Mouse (Mus musculus): ENCODE data around the gene Cage1. TPM values are rescaled to one million over a fixed set of nuclear protein-coding genes. Genes with fewer than 3 reads are reported as not detected.

Gene Cage1
- polyA plus RNA-seq, 1 experiment from 2014 or later = 1.0 TPM

DNA sequence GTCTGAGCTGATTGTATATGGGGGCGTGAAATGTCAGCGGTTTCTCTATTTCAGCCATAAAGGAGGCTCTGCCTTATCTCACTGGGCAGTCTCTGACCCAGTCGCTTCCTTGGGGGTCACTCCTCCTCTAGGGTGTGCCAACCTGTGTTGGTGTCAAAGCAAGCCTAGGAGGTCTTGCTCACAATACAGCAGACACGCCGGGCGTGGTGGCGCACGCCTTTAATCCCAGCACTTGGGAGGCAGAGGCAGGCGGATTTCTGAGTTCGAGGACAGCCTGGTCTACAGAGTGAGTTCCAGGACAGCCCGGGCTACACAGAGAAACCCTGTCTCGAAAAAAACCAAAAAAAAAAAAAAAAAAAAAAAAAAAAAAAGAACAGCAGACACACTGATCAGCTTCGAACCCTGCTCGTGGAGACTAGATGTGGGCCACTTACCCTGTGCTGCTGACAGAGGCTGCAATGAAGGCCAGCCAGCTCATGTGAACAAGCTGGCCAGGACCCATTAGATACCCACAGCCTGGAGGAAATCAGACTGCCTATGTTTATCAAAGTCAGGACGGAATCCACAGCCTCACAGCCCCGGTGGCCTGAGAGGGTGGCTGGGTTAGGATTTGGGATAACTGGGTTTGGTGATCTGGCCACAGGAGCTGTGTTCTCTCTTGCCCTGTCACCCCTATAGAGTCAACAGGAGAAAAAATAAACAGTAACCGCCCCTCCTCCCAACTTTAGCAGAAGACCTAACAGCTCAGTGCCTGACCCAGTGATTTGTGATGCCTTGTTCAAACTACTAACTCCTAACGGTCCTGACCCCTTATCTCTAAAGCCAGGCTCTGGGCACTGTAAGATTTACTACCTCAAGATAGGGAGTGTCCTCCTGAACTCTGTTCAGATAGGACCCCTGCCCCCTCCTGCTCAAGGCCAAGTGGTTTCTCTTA is 36.8 kb upstream of the Cage1 start:
- Histone ChIP-seq H3K27me3 (ENCODE audit: control insufficient read depth, insufficient read depth, low read length) (no peaks in the 10 kb centered on the region), H3K4me2 (replicated peaks; ENCODE audit: low read depth, low read length) (no peak overlapping the region), H3K4me1 (replicated peaks; ENCODE audit: control insufficient read depth, insufficient read depth, low read length) (no peaks in the 10 kb centered on the region), H3K9ac (ENCODE audit: low read depth, low read length) (no peak overlapping the region), H3K27ac (ENCODE audit: low read depth, low read length) (no peak overlapping the region), H3K36me3 (ENCODE audit: control insufficient read depth, insufficient read depth, low read length) (no peaks in the 10 kb centered on the region), H3K9me3 (ENCODE audit: control insufficient read depth, low read length) (no peaks in the 10 kb centered on the region), H3K4me3 (ENCODE audit: low read depth, low read length) (no peak overlapping the region)
- no peak for DNase-seq (ENCODE audit: low spot score)
- WGBS = 88% methylated on average over 17 of the region's 18 CpGs
- ATAC-seq (ENCODE audit: low FRiP score) = no peak

DNA sequence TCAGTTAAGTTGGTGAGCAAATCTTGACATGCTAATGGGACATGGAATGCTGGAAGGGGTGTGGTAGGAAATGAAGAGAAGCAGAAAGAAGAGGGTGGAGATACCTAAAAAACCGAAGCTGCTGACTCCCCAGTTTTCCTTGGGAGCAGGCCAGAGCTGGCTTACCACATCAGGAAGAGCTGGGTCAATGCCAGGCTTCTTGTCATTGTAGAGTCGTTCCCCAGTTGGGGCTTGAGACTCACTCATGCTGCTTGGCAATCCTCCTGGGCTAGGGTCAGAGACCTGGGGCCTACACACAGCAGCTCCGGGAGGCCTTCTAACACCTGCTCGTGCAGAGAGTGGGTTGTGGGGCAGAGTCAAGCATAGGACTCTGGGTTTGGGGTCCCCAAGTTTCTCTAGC is 34.1 kb upstream of the Cage1 start:
- no peak overlapping the region for H3K4me3 ChIP-seq (ENCODE audit: low read depth, low read length)
- no peaks in the 10 kb centered on the region for H3K4me1 ChIP-seq (replicated peaks; ENCODE audit: control insufficient read depth, insufficient read depth, low read length)
- DNase-seq (ENCODE audit: low spot score) (no peak), ATAC-seq (ENCODE audit: low FRiP score) (no peak)
- no peak overlapping the region for H3K4me2 ChIP-seq (replicated peaks; ENCODE audit: low read depth, low read length)
- no peaks in the 10 kb centered on the region for H3K36me3 ChIP-seq (ENCODE audit: control insufficient read depth, insufficient read depth, low read length)
- no peak overlapping the region for H3K27ac ChIP-seq (ENCODE audit: low read depth, low read length)
- no peaks in the 10 kb centered on the region for H3K27me3 ChIP-seq (ENCODE audit: control insufficient read depth, insufficient read depth, low read length)
- H3K9ac ChIP-seq (ENCODE audit: low read depth, low read length) = no peak overlapping the region
- H3K9me3 ChIP-seq (ENCODE audit: control insufficient read depth, low read length) = no peaks in the 10 kb centered on the region
- WGBS = 90% methylated on average over 4 of the region's 4 CpGs

DNA sequence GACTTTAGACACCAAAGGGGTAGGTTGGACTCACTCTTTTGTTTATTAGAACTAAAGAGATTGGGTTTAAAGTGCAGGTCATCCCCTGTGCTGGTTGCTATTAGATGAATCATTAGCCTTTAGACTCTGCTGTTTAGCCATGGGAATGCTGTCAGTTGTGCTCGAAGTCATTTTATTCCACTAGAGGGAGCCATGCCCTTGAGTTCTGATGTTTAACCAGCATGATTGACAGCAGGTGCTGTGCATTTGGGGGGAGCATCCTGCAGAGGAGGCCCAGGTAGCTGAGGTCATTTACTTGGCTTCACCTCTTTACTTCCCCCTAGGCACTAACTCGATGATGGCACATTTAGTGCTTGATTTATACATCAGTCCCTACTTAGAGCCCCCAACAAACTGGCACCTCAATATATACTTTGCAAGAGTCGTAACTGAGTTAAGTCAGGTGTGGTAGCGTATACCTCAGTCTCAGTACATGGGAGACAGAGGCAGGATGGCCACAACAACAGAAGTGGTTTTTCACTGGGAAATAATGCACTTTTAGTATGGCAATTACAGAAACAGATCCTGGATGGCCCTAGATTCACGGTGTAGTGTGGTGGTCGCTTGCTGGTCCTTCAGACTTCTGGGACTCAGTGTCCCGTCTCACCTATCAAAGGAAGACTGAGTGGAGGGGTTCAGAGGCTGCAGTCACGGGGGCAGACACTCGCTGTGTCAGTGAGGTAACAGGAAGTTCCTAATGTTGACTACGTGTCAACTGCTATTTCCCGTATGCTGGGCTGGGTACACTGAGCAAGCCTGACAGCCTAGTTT is 28.2 kb upstream of the Cage1 start:
- no peaks in the 10 kb centered on the region for H3K9me3 ChIP-seq (ENCODE audit: control insufficient read depth, low read length)
- ATAC-seq (ENCODE audit: low FRiP score) (no peak), DNase-seq (ENCODE audit: low spot score) (peak; percentile 75)
- no peak overlapping the region for H3K4me2 ChIP-seq (replicated peaks; ENCODE audit: low read depth, low read length)
- no peaks in the 10 kb centered on the region for H3K36me3 ChIP-seq (ENCODE audit: control insufficient read depth, insufficient read depth, low read length)
- H3K9ac ChIP-seq (ENCODE audit: low read depth, low read length) = no peak overlapping the region
- no peaks in the 10 kb centered on the region for H3K27me3 ChIP-seq (ENCODE audit: control insufficient read depth, insufficient read depth, low read length)
- no peak overlapping the region for H3K4me3 ChIP-seq (ENCODE audit: low read depth, low read length)
- H3K4me1 ChIP-seq (replicated peaks; ENCODE audit: control insufficient read depth, insufficient read depth, low read length) = no peaks in the 10 kb centered on the region
- H3K27ac ChIP-seq (ENCODE audit: low read depth, low read length) = no peak overlapping the region
- WGBS = 73% methylated on average over 11 of the region's 11 CpGs

DNA sequence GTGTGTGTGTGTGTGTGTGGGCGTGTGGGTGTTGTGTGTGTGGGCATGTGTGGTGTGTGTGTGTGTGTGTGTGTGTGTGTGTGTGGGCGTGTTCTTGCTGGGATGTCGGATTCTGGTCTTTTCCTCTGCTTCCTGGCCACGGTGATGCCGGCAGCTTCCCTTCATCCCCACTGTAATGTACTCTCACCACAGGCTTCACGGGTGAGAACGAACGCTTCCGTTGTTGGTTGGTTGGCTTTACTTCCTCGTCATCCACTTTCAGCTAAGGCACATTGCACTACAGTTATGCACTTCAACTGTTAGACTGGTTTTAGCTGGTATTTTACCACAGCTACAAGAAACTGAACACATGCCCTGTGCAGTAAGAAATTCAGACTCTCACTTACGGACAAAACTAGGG is 25.8 kb upstream of the Cage1 start:
- H3K9me3 ChIP-seq (ENCODE audit: control insufficient read depth, low read length) = no peaks in the 10 kb centered on the region
- ATAC-seq (ENCODE audit: low FRiP score) (no peak), DNase-seq (ENCODE audit: low spot score) (no peak)
- 92% methylated on average over 10 of the region's 11 CpGs for WGBS
- H3K4me2 ChIP-seq (replicated peaks; ENCODE audit: low read depth, low read length) = no peak overlapping the region
- no peaks in the 10 kb centered on the region for H3K36me3 ChIP-seq (ENCODE audit: control insufficient read depth, insufficient read depth, low read length)
- H3K9ac ChIP-seq (ENCODE audit: low read depth, low read length) = no peak overlapping the region
- no peaks in the 10 kb centered on the region for H3K27me3 ChIP-seq (ENCODE audit: control insufficient read depth, insufficient read depth, low read length)
- H3K4me1 ChIP-seq (replicated peaks; ENCODE audit: control insufficient read depth, insufficient read depth, low read length) = no peaks in the 10 kb centered on the region
- no peak overlapping the region for H3K4me3 ChIP-seq (ENCODE audit: low read depth, low read length)
- H3K27ac ChIP-seq (ENCODE audit: low read depth, low read length) = no peak overlapping the region

DNA sequence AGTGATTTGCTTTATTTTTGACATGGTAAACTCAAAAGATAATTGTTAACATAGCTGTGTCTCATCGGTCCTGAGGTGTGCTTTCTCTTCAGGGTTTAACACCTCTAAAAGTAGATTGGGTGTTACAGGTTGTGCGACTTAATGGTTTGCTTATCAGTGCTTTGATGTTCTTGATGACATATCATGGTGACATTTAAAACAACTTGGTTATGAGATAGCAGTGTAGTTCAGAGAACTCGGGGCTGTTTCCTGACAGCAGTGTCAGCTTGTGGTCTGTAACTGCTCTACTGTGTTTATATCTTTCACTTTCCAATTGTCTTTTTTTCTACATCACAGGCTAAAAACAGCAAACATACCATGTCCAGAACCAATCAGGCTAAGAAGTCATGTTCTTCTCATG is 13.0 kb upstream of the Cage1 start:
- no peak overlapping the region for H3K9ac ChIP-seq (ENCODE audit: low read depth, low read length)
- H3K4me2 ChIP-seq (replicated peaks; ENCODE audit: low read depth, low read length) = no peak overlapping the region
- no peak overlapping the region for H3K27ac ChIP-seq (ENCODE audit: low read depth, low read length)
- ATAC-seq (ENCODE audit: low FRiP score) = no peak
- 92% methylated on average over 3 of the region's 3 CpGs for WGBS
- H3K36me3 ChIP-seq (ENCODE audit: control insufficient read depth, insufficient read depth, low read length) = peaks cover 12% of the 10 kb centered on the region
- no peaks in the 10 kb centered on the region for H3K27me3 ChIP-seq (ENCODE audit: control insufficient read depth, insufficient read depth, low read length)
- no peak overlapping the region for H3K4me3 ChIP-seq (ENCODE audit: low read depth, low read length)
- no peaks in the 10 kb centered on the region for H3K9me3 ChIP-seq (ENCODE audit: control insufficient read depth, low read length)
- no peak for DNase-seq (ENCODE audit: low spot score)
- H3K4me1 ChIP-seq (replicated peaks; ENCODE audit: control insufficient read depth, insufficient read depth, low read length) = no peaks in the 10 kb centered on the region

DNA sequence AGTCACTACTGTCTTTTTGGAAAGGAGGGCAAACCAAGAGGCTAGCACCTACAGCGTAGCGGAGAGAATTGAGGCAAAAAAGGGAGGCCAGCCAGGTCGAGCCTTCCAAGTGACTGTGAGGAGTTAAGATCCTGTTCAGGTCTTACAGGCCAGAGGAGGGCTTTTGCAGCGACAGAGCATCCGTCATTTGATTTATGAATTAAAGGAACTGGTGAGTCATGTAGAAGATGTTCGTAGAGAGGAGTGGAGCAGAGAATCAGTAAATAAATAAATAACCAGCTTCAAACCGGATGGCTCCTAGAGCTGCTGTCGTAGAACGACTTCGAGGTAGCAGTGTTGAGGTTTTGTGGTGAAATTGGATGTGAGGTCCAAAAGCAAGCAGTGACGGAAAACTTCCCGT is 942 bp upstream of the Cage1 start:
- H3K27me3 ChIP-seq (ENCODE audit: control insufficient read depth, insufficient read depth, low read length) = no peaks in the 10 kb centered on the region
- H3K9me3 ChIP-seq (ENCODE audit: control insufficient read depth, low read length) = no peaks in the 10 kb centered on the region
- 59% methylated on average over 12 of the region's 12 CpGs for WGBS
- peak overlapping the region; percentile 85 for H3K4me2 ChIP-seq (replicated peaks; ENCODE audit: low read depth, low read length)
- H3K36me3 ChIP-seq (ENCODE audit: control insufficient read depth, insufficient read depth, low read length) = 0 out of 2 replicates have a peak, but pooled peaks cover 2% of the 10 kb centered on the region
- ATAC-seq (ENCODE audit: low FRiP score) (no peak), DNase-seq (ENCODE audit: low spot score) (no peak)
- H3K4me1 ChIP-seq (replicated peaks; ENCODE audit: control insufficient read depth, insufficient read depth, low read length) = 0 out of 2 replicates have a peak, but pooled peaks cover 5% of the 10 kb centered on the region
- no peak overlapping the region for H3K27ac ChIP-seq (ENCODE audit: low read depth, low read length)
- H3K4me3 ChIP-seq (ENCODE audit: low read depth, low read length) = peak overlapping the region; percentile 81
- H3K9ac ChIP-seq (ENCODE audit: low read depth, low read length) = peak overlapping the region; percentile 80

DNA sequence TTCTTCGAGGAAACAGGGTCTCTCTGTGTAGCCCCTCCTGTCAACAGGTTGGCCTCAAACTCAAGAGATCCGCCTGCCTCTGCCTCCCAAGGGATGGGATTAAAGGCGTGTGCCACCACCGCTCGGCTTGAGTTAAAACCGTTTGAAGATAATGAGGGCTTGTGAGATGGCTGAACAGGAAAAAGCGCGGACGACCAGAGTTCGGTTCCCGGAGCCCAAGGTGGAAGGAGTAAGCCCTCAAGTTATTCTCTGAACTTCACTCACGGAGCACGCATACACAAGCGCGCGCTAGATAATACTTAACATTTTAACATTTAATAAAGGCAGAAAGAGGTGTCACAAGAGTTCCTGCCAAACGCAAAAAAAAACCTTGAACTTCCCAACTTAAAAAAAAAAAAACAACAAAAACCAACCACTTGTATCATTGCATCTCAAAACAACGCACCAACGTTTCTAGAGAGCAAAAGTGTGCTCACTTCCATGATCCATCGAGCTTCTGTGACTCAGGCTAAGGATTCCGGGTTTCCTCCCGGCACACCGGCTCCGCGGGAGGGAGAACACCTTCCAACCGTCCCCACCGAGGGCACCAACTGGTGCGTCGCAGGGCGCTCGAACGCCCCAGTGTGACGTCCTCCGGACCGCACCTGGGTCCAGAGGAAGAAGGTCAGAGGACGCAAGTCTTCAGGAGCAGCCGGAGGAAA is 376 bp downstream of the Cage1 start, which contains the start of gene Riok1:
Gene Riok1, plus strand, starts transcription at position 653 of the 701 bp plus-strand sequence.
- 0 out of 2 replicates have a peak, but pooled peaks cover 2% of the 10 kb centered on the region for H3K36me3 ChIP-seq (ENCODE audit: control insufficient read depth, insufficient read depth, low read length)
- 11% methylated on average over 37 of the region's 37 CpGs for WGBS
- H3K27ac ChIP-seq (ENCODE audit: low read depth, low read length) = no peak within 1 kb of the TSS
- ATAC-seq (ENCODE audit: low FRiP score) (no peak), DNase-seq (ENCODE audit: low spot score) (peak; percentile 14)
- peak within 1 kb of the TSS; percentile 81 for H3K4me3 ChIP-seq (ENCODE audit: low read depth, low read length)
- peak within 1 kb of the TSS; percentile 85 for H3K4me2 ChIP-seq (replicated peaks; ENCODE audit: low read depth, low read length)
- H3K9ac ChIP-seq (ENCODE audit: low read depth, low read length) = peak within 1 kb of the TSS; percentile 80
- no peaks in the 10 kb centered on the region for H3K27me3 ChIP-seq (ENCODE audit: control insufficient read depth, insufficient read depth, low read length)
- H3K4me1 ChIP-seq (replicated peaks; ENCODE audit: control insufficient read depth, insufficient read depth, low read length) = 0 out of 2 replicates have a peak, but pooled peaks cover 5% of the 10 kb centered on the region
- no peaks in the 10 kb centered on the region for H3K9me3 ChIP-seq (ENCODE audit: control insufficient read depth, low read length)

DNA sequence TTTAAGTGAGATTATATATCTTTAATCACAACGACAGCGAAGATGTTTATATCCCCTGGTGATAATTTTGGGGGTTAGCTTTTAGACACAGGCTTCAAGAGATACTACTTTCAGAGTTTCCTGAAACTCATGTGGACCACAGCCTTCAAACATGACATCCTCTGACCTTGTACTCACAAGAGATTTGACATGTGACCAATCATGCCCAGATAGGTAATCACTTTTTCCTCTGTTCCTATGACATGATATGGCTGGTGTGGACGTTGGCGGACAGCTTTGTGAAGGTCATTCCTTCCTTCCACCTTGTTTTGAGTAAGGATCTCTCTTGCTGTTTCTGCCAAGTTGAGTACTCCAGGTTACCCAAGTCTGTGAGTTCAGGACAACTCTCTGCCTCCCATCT is 8.5 kb downstream of the Cage1 start:
- Histone ChIP-seq H3K27ac (ENCODE audit: low read depth, low read length) (no peak overlapping the region), H3K9me3 (ENCODE audit: control insufficient read depth, low read length) (no peaks in the 10 kb centered on the region), H3K4me1 (replicated peaks; ENCODE audit: control insufficient read depth, insufficient read depth, low read length) (no peaks in the 10 kb centered on the region), H3K4me3 (ENCODE audit: low read depth, low read length) (no peak overlapping the region), H3K4me2 (replicated peaks; ENCODE audit: low read depth, low read length) (no peak overlapping the region), H3K27me3 (ENCODE audit: control insufficient read depth, insufficient read depth, low read length) (no peaks in the 10 kb centered on the region), H3K9ac (ENCODE audit: low read depth, low read length) (no peak overlapping the region), H3K36me3 (ENCODE audit: control insufficient read depth, insufficient read depth, low read length) (no peaks in the 10 kb centered on the region)
- WGBS = 87% methylated on average over 4 of the region's 4 CpGs
- DNase-seq (ENCODE audit: low spot score) (no peak), ATAC-seq (ENCODE audit: low FRiP score) (no peak)
